Mouse (Mus musculus) forebrain, postnatal 0 days (tissue): ENCODE results near the gene Zfp326. TPM values are rescaled to one million over a fixed set of nuclear protein-coding genes. Genes with fewer than 3 reads are reported as not detected.
"Not testable (repeated sequence)": the region's sequence is repeated elsewhere in the genome, so short reads cannot be mapped to it uniquely, and the experiment has no call there.

Experiments used
- ATAC-seq: fragments of 200-750 bp; cut with Nextera tagmentation; 2 replicates; pipeline ENCODE4 v1.8.0; 2017; ENCODE audit warnings: mild to moderate bottlenecking, moderate library complexity
- DNase-seq: peaks from one replicate; pipeline ENCODE4 v3.0.0-alpha.2; 2015
- H3K27ac ChIP-seq: fragments of 300-500 bp; sonication (generic); 2 replicates; pipeline ENCODE4 v1.5.1; 2014; ENCODE audit warnings: low read depth, mild to moderate bottlenecking, antibody characterized with exemption, low read length, moderate library complexity, mixed read lengths
- H3K27me3 ChIP-seq: fragments of 300-500 bp; sonication (generic); 2 replicates; pipeline ENCODE4 v1.6.1; 2014; ENCODE audit warnings: mild to moderate bottlenecking, low read length, mixed read lengths; ENCODE audit not compliant: insufficient read depth
- H3K36me3 ChIP-seq: fragments of 300-500 bp; sonication (generic); 2 replicates; pipeline ENCODE4 v1.6.1; 2014; ENCODE audit warnings: mild to moderate bottlenecking, moderate library complexity; ENCODE audit not compliant: insufficient read depth
- H3K4me1 ChIP-seq: fragments of 300-500 bp; sonication (generic); 2 replicates; pipeline ENCODE4 v1.6.1; 2014; ENCODE audit warnings: antibody characterized with exemption; ENCODE audit not compliant: insufficient read depth
- H3K4me2 ChIP-seq: fragments of 300-500 bp; sonication (generic); 2 replicates; pipeline ENCODE4 v1.6.1; 2014; ENCODE audit warnings: low read depth, mild to moderate bottlenecking, moderate library complexity
- H3K4me3 ChIP-seq: fragments of 300-500 bp; sonication (generic); 2 replicates; pipeline ENCODE4 v1.5.1; 2014; ENCODE audit warnings: low read depth, low read length, mixed read lengths
- H3K9ac ChIP-seq: fragments of 300-500 bp; sonication (generic); 2 replicates; pipeline ENCODE4 v1.6.1; 2014; ENCODE audit warnings: mild to moderate bottlenecking
- H3K9me3 ChIP-seq: fragments of 300-500 bp; sonication (generic); 2 replicates; pipeline ENCODE4 v1.6.1; 2016; ENCODE audit warnings: low read length
- CTCF ChIP-seq: sonication (generic); IDR thresholded peaks from 2 replicates; pipeline ENCODE4 v1.5.1; 2016; ENCODE audit warnings: antibody characterized with exemption, control low read depth, low read depth
- WGBS: fragments of 180-500 bp; shearing (Covaris S2); extraction: QIAGEN DNeasy Blood & Tissue Kit; methylation state at CpG from one replicate; pipeline ENCODE4 v1.1.7; 2014; 5-methylcytosine and 5-hydroxymethylcytosine counted together
- polyA plus RNA-seq: library from polyadenylated mRNA; unstranded; fragments of >200 nt; fragmentation: Nextera tagmentation; extraction: Ambion mirVana; gene quantifications from 2 replicates; pipeline ENCODE4 v1.2.1, GENCODE M21; 2015
- total RNA-seq: library from RNA; depleted of rRNA; stranded (reverse); fragments of >200 nt; gene quantifications from 2 replicates; pipeline ENCODE4 v1.2.3, GENCODE M21; 2014

Zfp326 gene
- total and polyA plus RNA-seq, 2 experiments from 2014 or later, result 35.5 to 36.0 TPM

GRCm38 (mm10) chr5:105857486-105857885 lies 18.9 kb upstream of the Zfp326 start:
- Histone ChIP-seq H3K4me3 (no peak overlapping the region), H3K4me1 (no peaks in the 10 kb centered on the region), H3K27me3 (no peaks in the 10 kb centered on the region), H3K9ac (no peak overlapping the region), H3K4me2 (no peak overlapping the region), H3K9me3 (no peaks in the 10 kb centered on the region), H3K27ac (no peak overlapping the region), H3K36me3 (no peaks in the 10 kb centered on the region)
- WGBS, result 92% methylated on average over 5 of the region's 5 CpGs
- ATAC-seq (no peak), DNase-seq (no peak)
- TF ChIP-seq CTCF, result no peak

- 72% methylated on average over 8 of the region's 8 CpGs for WGBS
- Histone ChIP-seq H3K4me1 (no peaks in the 10 kb centered on the region), H3K9me3 (no peaks in the 10 kb centered on the region), H3K27ac (0 out of 2 replicates have a peak overlapping the region, but pooled peaks have one; percentile 35), H3K4me2 (no peak overlapping the region), H3K36me3 (no peaks in the 10 kb centered on the region), H3K9ac (no peak overlapping the region), H3K4me3 (no peak overlapping the region), H3K27me3 (no peaks in the 10 kb centered on the region)
- no peak for DNase-seq
- TF ChIP-seq CTCF, result no peak
- ATAC-seq, result no peak
Measured at GRCm38 (mm10) chr5:105858754-105859694, 17.3 kb upstream of the Zfp326 start.

GRCm38 (mm10) chr5:105859716-105860460 lies 16.5 kb upstream of the Zfp326 start:
- Histone ChIP-seq H3K9ac (no peak overlapping the region), H3K27me3 (no peaks in the 10 kb centered on the region), H3K4me2 (no peak overlapping the region), H3K27ac (0 out of 2 replicates have a peak overlapping the region, but pooled peaks have one; percentile 35), H3K4me3 (no peak overlapping the region), H3K36me3 (no peaks in the 10 kb centered on the region), H3K9me3 (no peaks in the 10 kb centered on the region), H3K4me1 (no peaks in the 10 kb centered on the region)
- TF ChIP-seq CTCF, result no peak
- whole genome bisulfite sequencing, result 45% methylated on average over 11 of the region's 11 CpGs
- DNase-seq (peak; percentile 34), ATAC-seq (peak; percentile 91)

- H3K9me3 ChIP-seq, result no peaks in the 10 kb centered on the region
- ATAC-seq, result no peak
- TF ChIP-seq CTCF, result no peak
- H3K4me1 ChIP-seq, result no peaks in the 10 kb centered on the region
- 64% methylated on average over 10 of the region's 10 CpGs for WGBS
- no peak overlapping the region for H3K4me2 ChIP-seq
- H3K4me3 ChIP-seq, result no peak overlapping the region
- peak overlapping the region; percentile 52; the same call in 1 of the 2 replicates for H3K27ac ChIP-seq
- H3K9ac ChIP-seq, result no peak overlapping the region
- DNase-seq, result no peak
- no peaks in the 10 kb centered on the region for H3K36me3 ChIP-seq
- no peaks in the 10 kb centered on the region for H3K27me3 ChIP-seq
Measured at GRCm38 (mm10) chr5:105860461-105860835, 15.9 kb upstream of the Zfp326 start.

- H3K36me3 ChIP-seq, result no peaks in the 10 kb centered on the region
- WGBS, result 93% methylated on average over 5 of the region's 5 CpGs
- H3K4me2 ChIP-seq, result no peak overlapping the region
- no peaks in the 10 kb centered on the region for H3K4me1 ChIP-seq
- ATAC-seq, result no peak
- H3K9me3 ChIP-seq, result no peaks in the 10 kb centered on the region
- no peaks in the 10 kb centered on the region for H3K27me3 ChIP-seq
- H3K27ac ChIP-seq, result no peak overlapping the region
- TF ChIP-seq CTCF, result no peak
- no peak for DNase-seq
- H3K4me3 ChIP-seq, result no peak overlapping the region
- no peak overlapping the region for H3K9ac ChIP-seq
Measured at GRCm38 (mm10) chr5:105861616-105862015, 14.7 kb upstream of the Zfp326 start.

GRCm38 (mm10) chr5:105865110-105865628 lies 11.2 kb upstream of the Zfp326 start:
- H3K27me3 ChIP-seq, H3K36me3 ChIP-seq, H3K9me3 ChIP-seq, H3K4me3 ChIP-seq, H3K4me2 ChIP-seq, ATAC-seq, H3K9ac ChIP-seq, H3K4me1 ChIP-seq, DNase-seq, H3K27ac ChIP-seq: not testable (repeated sequence)
- WGBS, result 56% methylated on average over 5 of the region's 5 CpGs
